Mouse (Mus musculus): Measurements from ENCODE around the gene Dcun1d4.
"Not testable (repeated sequence)": the region's sequence is repeated elsewhere in the genome, so short reads cannot be mapped to it uniquely, and the experiment has no call there.

Gene Dcun1d4

GRCm38 (mm10) chr5:73544111-73544753, 63.4 kb downstream of the Dcun1d4 start:
- no peak for DNase-seq (ENCODE audit: extremely low spot score, low read depth, low spot score)

GRCm38 (mm10) chr5:73545641-73546040, 64.8 kb downstream of the Dcun1d4 start:
- no peak for DNase-seq (ENCODE audit: extremely low spot score, low read depth, low spot score)

GRCm38 (mm10) chr5:73547252-73547651, 66.5 kb downstream of the Dcun1d4 start:
- no peak for DNase-seq (ENCODE audit: extremely low spot score, low read depth, low spot score)

- no peak for DNase-seq (ENCODE audit: extremely low spot score, low read depth, low spot score)
Observed at GRCm38 (mm10) chr5:73548237-73548636, 67.4 kb downstream of the Dcun1d4 start.

GRCm38 (mm10) chr5:73548838-73549237, 68.0 kb downstream of the Dcun1d4 start:
- DNase-seq (ENCODE audit: extremely low spot score, low read depth, low spot score), result no peak

GRCm38 (mm10) chr5:73551836-73552235, 71.0 kb downstream of the Dcun1d4 start:
- no peak for DNase-seq (ENCODE audit: extremely low spot score, low read depth, low spot score)

- no peak for DNase-seq (ENCODE audit: extremely low spot score, low read depth, low spot score)
Observed at GRCm38 (mm10) chr5:73553903-73554302, 73.1 kb downstream of the Dcun1d4 start.

- no peak for DNase-seq (ENCODE audit: extremely low spot score, low read depth, low spot score)
Observed at GRCm38 (mm10) chr5:73555096-73555852, 74.5 kb downstream of the Dcun1d4 start.

GRCm38 (mm10) chr5:73556733-73557425, 76.1 kb downstream of the Dcun1d4 start:
- no peak for DNase-seq (ENCODE audit: extremely low spot score, low read depth, low spot score)

- no peak for DNase-seq (ENCODE audit: extremely low spot score, low read depth, low spot score)
Observed at GRCm38 (mm10) chr5:73558756-73559155, 78.0 kb downstream of the Dcun1d4 start.

- DNase-seq (ENCODE audit: extremely low spot score, low read depth, low spot score), result no peak
Observed at GRCm38 (mm10) chr5:73564038-73564437, 83.2 kb downstream of the Dcun1d4 start.

GRCm38 (mm10) chr5:73566119-73566518, 85.3 kb downstream of the Dcun1d4 start:
- DNase-seq (ENCODE audit: extremely low spot score, low read depth, low spot score), result no peak

- no peak for DNase-seq (ENCODE audit: extremely low spot score, low read depth, low spot score)
Observed at GRCm38 (mm10) chr5:73566892-73567291, 86.1 kb downstream of the Dcun1d4 start.

- no peak for DNase-seq (ENCODE audit: extremely low spot score, low read depth, low spot score)
Observed at GRCm38 (mm10) chr5:73569181-73569580, 88.4 kb downstream of the Dcun1d4 start.

GRCm38 (mm10) chr5:73571395-73572156, 90.8 kb downstream of the Dcun1d4 start:
- no peak for DNase-seq (ENCODE audit: extremely low spot score, low read depth, low spot score)

- DNase-seq (ENCODE audit: extremely low spot score, low read depth, low spot score), result no peak
Observed at GRCm38 (mm10) chr5:73572846-73573245, 92.0 kb downstream of the Dcun1d4 start.

GRCm38 (mm10) chr5:73573789-73574188, 93.0 kb downstream of the Dcun1d4 start:
- DNase-seq (ENCODE audit: extremely low spot score, low read depth, low spot score), result no peak

- DNase-seq (ENCODE audit: extremely low spot score, low read depth, low spot score), result no peak
Observed at GRCm38 (mm10) chr5:73574616-73575015, 93.8 kb downstream of the Dcun1d4 start.

- DNase-seq (ENCODE audit: extremely low spot score, low read depth, low spot score), result no peak
Observed at GRCm38 (mm10) chr5:73576708-73577107, 95.9 kb downstream of the Dcun1d4 start.

GRCm38 (mm10) chr5:73578131-73578530, 97.3 kb downstream of the Dcun1d4 start:
- no peak for DNase-seq (ENCODE audit: extremely low spot score, low read depth, low spot score)

- not testable (repeated sequence) for DNase-seq (ENCODE audit: extremely low spot score, low read depth, low spot score)
Observed at GRCm38 (mm10) chr5:73584011-73584410, 103.2 kb downstream of the Dcun1d4 start.

All from hindlimb bud, embryonic 11.5 days (tissue).